ENCODE assay signal across 10 mouse cellular contexts in the genomic region with DNA sequence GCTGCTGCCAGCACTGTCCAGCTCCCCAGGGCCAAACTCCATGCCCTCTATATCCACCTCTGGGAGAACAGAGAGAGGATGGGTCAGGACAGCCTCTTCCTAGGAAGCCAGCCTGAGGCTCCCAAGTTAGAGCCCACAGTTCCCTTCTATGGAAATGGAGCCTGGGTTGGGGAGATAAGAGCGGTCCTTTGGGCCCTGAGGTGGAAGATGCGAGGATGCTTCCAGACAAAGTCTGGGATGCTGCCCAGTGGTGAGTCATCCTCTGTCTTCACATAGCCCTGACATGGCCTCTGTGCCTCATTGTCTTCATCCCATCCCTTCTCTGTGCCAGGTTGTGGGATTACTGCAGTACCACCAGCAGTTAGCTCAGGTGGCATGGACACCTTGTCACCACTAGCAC. TPM values are rescaled to one million over a fixed set of nuclear protein-coding genes. Genes with fewer than 3 reads are reported as not detected.
A peak's percentile ranks its signal among the peaks of the same experiment; 100 is the strongest.
DNase-seq lines count a peak whose midpoint lies in the region.
"Had no signal": no experiment of that assay in that cellular context is flagged by ENCODE, and none has a peak within 500 bp of the region (broad histone marks: within the 10 kb centered on the region; RNA-seq: fewer than 3 reads in every experiment).

No protein-coding gene starts in this region.

- peak; percentile 3 to 6 for DNase-seq in left cerebral cortex, postnatal 36 days (ENCODE audit: low spot score in 2 of 2)
- DNase-seq in left cerebral cortex, postnatal 10 days (ENCODE audit: extremely low spot score in 1 of 2, low spot score in 2 of 2) = no peak
- DNase-seq in 3T3-L1 (ENCODE audit: low read depth, low spot score) (peak; percentile 45), MN1 (ENCODE audit: low spot score) (peak; percentile 79)
- DNase-seq in cerebellum, postnatal 25 days = peak; percentile 67 to 80
- no peak for DNase-seq in lung, adult 18-20 months
- no peak for DNase-seq in thymus, postnatal 25 days
- DNase-seq: forebrain, postnatal 0 days; gastrocnemius, postnatal 14 days had no signal

- intact Hi-C loops in left cerebral cortex, postnatal 36 days (cut with DNase I) = no loop called here
- intact Hi-C loops in left cerebral cortex, postnatal 10 days (cut with DNase I) = no loop called here

RNA-seq across cellular contexts. Expression of a gene that starts 7.8 kb away (rescaled TPM):
- 1 to 10 TPM; 7.8 to 8.2 TPM for total RNA-seq in left cerebral cortex, postnatal 36 days (2021)
- 1 to 10 TPM; 5.1 to 5.9 TPM for total RNA-seq in left cerebral cortex, postnatal 10 days (2021)

RNA-seq across cellular contexts. Expression of a gene that starts 7.8 kb away (rescaled TPM):
- total RNA-seq in left cerebral cortex, postnatal 36 days (2021) = 1 to 10 TPM in 1 of 2 experiments, under 1 TPM in 1; 0.91 to 1.9 TPM
- total RNA-seq in left cerebral cortex, postnatal 10 days (2021) = 1 to 10 TPM in 1 of 2 experiments, under 1 TPM in 1; 0.69 to 1.0 TPM
- total RNA-seq: liver, adult 2 months had no signal

RNA-seq across cellular contexts. Expression of a gene that starts 10.4 kb away (rescaled TPM):
- 10 to 100 TPM; 86.5 to 86.9 TPM for total RNA-seq in left cerebral cortex, postnatal 36 days (2021)
- total RNA-seq in left cerebral cortex, postnatal 10 days (2021) = 10 to 100 TPM; 61.1 to 70.5 TPM

Comparison
In these comparisons a context has a peak if more than half of its experiments do, and no peak if none do; other contexts are left out.
1. DNase-seq: peak in left cerebral cortex, postnatal 36 days (2 of 2), 3T3-L1 (single experiment), MN1 (single experiment) and cerebellum, postnatal 25 days (2 of 2); none in left cerebral cortex, postnatal 10 days (0 of 2), lung, adult 18-20 months (0 of 2) and thymus, postnatal 25 days (single experiment).